Mouse (Mus musculus): ENCODE measurements around the gene Pnn. TPM values are rescaled to one million over a fixed set of nuclear protein-coding genes. Genes with fewer than 3 reads are reported as not detected.

Pnn gene
- 66.3 TPM for polyA plus RNA-seq (2014; fragmentation: Illumina TruSeq; extraction: RNeasy Lipid Tissue Mini Kit (QIAGEN cat#74804); ENCODE audit: low read depth, low replicate concordance)

DNA sequence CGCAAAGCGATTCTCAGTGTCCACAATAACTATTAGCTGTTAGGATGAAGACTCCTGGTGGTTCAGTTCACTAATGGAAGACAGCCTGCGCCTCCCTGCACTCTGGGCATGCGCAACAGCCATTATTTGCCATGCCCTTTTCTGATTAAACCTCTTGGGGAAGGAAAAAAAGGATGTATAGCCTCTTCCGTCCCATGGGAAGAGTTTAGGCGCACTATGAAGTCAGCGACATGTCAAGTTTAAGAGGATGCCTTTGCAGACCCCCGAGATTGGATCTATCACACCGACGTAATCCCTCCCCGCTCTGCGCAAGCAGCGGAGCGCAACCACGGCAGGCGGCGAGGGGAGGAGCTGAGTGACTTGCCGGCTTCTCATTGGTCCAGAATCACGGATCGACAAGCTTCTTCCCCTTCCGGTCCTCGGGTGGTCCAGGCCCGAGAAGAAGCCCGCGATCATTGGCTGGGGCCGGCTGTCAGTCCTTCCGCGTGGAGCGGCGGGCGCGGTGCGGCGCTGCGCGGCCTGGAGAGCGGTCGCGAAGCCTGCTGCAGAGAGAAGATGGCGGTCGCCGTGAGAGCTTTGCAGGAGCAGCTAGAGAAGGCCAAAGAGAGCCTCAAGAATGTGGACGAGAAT, at the start of gene Pnn:
Gene Pnn (plus strand): TSS at position 437 of the 630 bp plus-strand sequence.

DNA sequence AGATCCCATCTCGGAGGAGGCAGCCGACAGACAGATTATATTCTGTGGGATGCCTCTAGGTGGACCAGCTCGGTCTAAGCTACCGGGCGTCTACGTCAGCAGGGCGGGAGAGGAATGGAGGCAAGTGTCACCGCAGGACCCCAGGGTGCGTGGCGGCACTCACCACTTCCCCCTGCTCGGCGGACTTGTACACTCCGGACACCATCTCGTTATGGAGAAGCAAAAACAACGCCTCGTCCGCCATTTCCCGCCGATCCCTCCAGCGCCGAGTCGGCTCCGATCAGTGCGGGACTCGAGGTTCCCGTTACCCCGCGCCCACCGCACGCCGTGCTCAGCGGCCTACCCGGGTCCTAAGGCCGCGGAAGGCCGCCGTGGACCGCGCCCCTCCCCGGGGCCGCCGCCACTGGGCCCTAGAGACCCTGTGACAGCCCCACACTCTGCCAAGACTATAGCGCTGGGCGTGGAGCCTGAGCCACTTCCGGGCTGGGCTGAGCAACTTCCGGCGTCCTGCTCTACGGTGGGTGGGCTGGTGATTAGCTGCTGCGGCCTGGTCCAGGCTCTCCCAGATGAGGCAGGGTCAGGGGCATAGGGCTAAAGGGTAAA, 5.6 kb upstream of the Pnn start, which contains the start of gene Trappc6b:
Gene Trappc6b (minus strand): TSS at position 480 of the 603 bp plus-strand sequence.

DNA sequence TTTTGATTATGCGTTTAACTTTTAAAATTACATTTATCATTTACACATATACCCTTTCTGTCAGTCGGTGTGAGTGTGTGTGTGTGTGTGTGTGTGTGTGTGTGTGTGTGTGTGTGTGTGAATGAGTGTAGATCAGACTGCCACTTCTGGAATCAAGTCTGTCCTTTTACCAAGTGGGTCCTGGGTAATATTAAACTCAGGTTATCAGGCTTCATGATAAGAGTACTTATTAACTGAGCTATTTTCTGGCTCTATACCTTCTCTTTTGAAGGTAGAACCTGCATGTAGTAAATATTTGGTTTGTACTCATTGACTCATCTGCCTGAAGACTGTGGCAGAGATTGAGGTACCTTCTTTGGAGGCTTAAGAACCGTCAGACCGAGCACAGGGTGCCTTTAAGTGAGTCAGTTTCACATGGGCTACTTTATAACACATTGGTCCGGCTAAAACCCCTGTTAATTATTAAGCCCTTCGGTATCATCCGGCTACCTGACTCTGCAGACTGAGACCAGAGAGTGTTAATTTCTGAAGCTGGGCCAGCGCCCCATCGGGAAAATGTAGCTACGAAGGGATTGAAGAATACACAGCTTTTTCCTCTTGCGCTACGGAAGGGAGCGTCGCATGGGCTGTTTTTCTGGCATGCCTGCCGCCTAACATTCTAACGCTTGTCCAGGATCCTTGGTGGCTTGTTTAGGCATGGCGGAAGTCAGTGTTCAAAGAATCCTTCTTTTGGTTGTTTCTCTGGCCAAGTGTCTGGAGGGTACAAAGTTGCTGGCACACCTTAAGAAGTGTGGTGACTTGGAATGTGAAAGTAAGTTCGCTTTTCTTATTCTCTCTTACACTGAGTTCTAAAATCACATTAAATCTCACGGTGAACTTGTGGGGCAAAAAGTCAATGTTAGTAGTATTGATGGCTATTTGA, 28.7 kb downstream of the Pnn start, which contains the start of gene Mia2:
Gene Mia2 (plus strand): TSS at position 696 of the 922 bp plus-strand sequence.

Other genes with a start within 250 kb of the Pnn start
- 110 TPM for gene Sec23a, start 54.9 kb upstream of the Pnn start, polyA plus RNA-seq (2014; fragmentation: Illumina TruSeq; extraction: RNeasy Lipid Tissue Mini Kit (QIAGEN cat#74804); ENCODE audit: low read depth, low replicate concordance)
- gene Gemin2, start 53.5 kb upstream of the Pnn start, polyA plus RNA-seq (2014; fragmentation: Illumina TruSeq; extraction: RNeasy Lipid Tissue Mini Kit (QIAGEN cat#74804); ENCODE audit: low read depth, low replicate concordance) = 20.5 TPM
- 180 TPM for gene Trappc6b, start 5.4 kb upstream of the Pnn start, polyA plus RNA-seq (2014; fragmentation: Illumina TruSeq; extraction: RNeasy Lipid Tissue Mini Kit (QIAGEN cat#74804); ENCODE audit: low read depth, low replicate concordance)
- gene Mia2, start 28.9 kb downstream of the Pnn start, polyA plus RNA-seq (2014; fragmentation: Illumina TruSeq; extraction: RNeasy Lipid Tissue Mini Kit (QIAGEN cat#74804); ENCODE audit: low read depth, low replicate concordance) = 110 TPM
- gene Fbxo33, start 152.8 kb downstream of the Pnn start, polyA plus RNA-seq (2014; fragmentation: Illumina TruSeq; extraction: RNeasy Lipid Tissue Mini Kit (QIAGEN cat#74804); ENCODE audit: low read depth, low replicate concordance) = 36.8 TPM